Mouse (Mus musculus) ES-E14 (cell line): ENCODE measurements around the gene Castor2. TPM values are rescaled to one million over a fixed set of nuclear protein-coding genes. Genes with fewer than 3 reads are reported as not detected.
A peak's percentile ranks its signal among the peaks of the same experiment; 100 is the strongest.

Experiments
- DNase-seq: peaks from one replicate; pipeline ENCODE4 v3.0.0-alpha.2; 2013; ENCODE audit warnings: low read depth, low spot score
- H3K27ac ChIP-seq: 2 replicates; pipeline ENCODE4 v1.5.1; 2012; ENCODE audit warnings: low read depth, mild to moderate bottlenecking, low read length, moderate library complexity, mixed read lengths; ENCODE audit not compliant: poor library complexity, insufficient read depth, severe bottlenecking
- H3K36me3 ChIP-seq: 2 replicates; pipeline ENCODE4 v1.6.1; 2012; ENCODE audit warnings: mild to moderate bottlenecking, low read length, moderate library complexity, mixed read lengths; ENCODE audit not compliant: control insufficient read depth, poor library complexity, insufficient read depth, severe bottlenecking
- H3K4me1 ChIP-seq, 2 experiments: fragments of 150-350 bp in 1 of 2; sonication (generic) in 1 of 2; 2 replicates each; pipeline ENCODE4 v1.6.1; 2012; ENCODE audit warnings: low read length in 2 of 2, mild to moderate bottlenecking in 1 of 2, mixed read lengths in 1 of 2; ENCODE audit not compliant: control insufficient read depth in 2 of 2, insufficient read depth in 2 of 2, poor library complexity in 1 of 2
- H3K4me3 ChIP-seq, 2 experiments: fragments of 150-350 bp in 1 of 2; sonication (generic) in 1 of 2; 2 replicates each; pipeline ENCODE4 v1.5.1; 2012; ENCODE audit warnings: low read length in 2 of 2, low read depth in 1 of 2, mild to moderate bottlenecking in 1 of 2, mixed read lengths in 1 of 2; ENCODE audit not compliant: insufficient read depth in 1 of 2, poor library complexity in 1 of 2, severe bottlenecking in 1 of 2
- H3K9ac ChIP-seq: 2 replicates; pipeline ENCODE4 v1.6.1; 2012; ENCODE audit warnings: low read depth, mild to moderate bottlenecking, low read length, mixed read lengths; ENCODE audit not compliant: poor library complexity, insufficient read depth, severe bottlenecking
- H3K9me3 ChIP-seq: fragments of 150-350 bp; sonication (generic); 2 replicates; pipeline ENCODE4 v1.6.1; 2012; ENCODE audit warnings: low read depth, mild to moderate bottlenecking, low read length; ENCODE audit not compliant: control insufficient read depth, insufficient read depth
- CHD2 ChIP-seq: IDR thresholded peaks from 2 replicates; pipeline ENCODE4 v1.6.1; 2014; ENCODE audit warnings: mild to moderate bottlenecking, low read depth, low read length, inconsistent platforms
- HCFC1 ChIP-seq: IDR thresholded peaks from 2 replicates; pipeline ENCODE4 v1.6.1; 2012; ENCODE audit warnings: low read length, inconsistent platforms, borderline replicate concordance; ENCODE audit not compliant: insufficient read depth
- MAFK ChIP-seq: IDR thresholded peaks from 2 replicates; pipeline ENCODE4 v1.6.1; 2014; ENCODE audit warnings: mild to moderate bottlenecking, low read depth, low read length, inconsistent platforms; ENCODE audit not compliant: insufficient read depth
- ZC3H11A ChIP-seq: IDR thresholded peaks from 2 replicates; pipeline ENCODE4 v1.6.1; 2012; ENCODE audit warnings: low read depth, mild to moderate bottlenecking, inconsistent platforms, low read length, borderline replicate concordance
- ZNF384 ChIP-seq: IDR thresholded peaks from 2 replicates; pipeline ENCODE4 v1.6.1; 2012; ENCODE audit warnings: low read depth, low read length, inconsistent platforms
- in situ Hi-C, 2 experiments: fragments of 600-800 bp; cut with MboI; formaldehyde crosslinking; loops; one replicate each; pipeline ENCODE4 v1.15.1; 2025; ENCODE audit warnings: low sequenced_read_pairs in 2 of 2, inconsistent platforms in 1 of 2; ENCODE audit not compliant: unreplicated experiment in 2 of 2
- total RNA-seq: library from RNA; depleted of rRNA; stranded (reverse); fragments of 300-350 nt; gene quantifications from 2 replicates; pipeline ENCODE4 v1.2.3, GENCODE M21; 2012

The Castor2 gene
- total RNA-seq, 1 experiment, result 2.2 TPM

GRCm38 (mm10) chr5:134183162-134183561 is 83.7 kb downstream of the Castor2 start:
- H3K9ac ChIP-seq, result peak overlapping the region; percentile 97
- no peak for DNase-seq
- H3K27ac ChIP-seq, result peak overlapping the region; percentile 97; the same call in 1 of the 2 replicates
- in situ Hi-C loops, result loop anchor here in 1 of 2 experiments (10.0 kb wide), 2 partner anchors 162 to 282 kb away; no protein-coding TSS in a partner anchor
- no peaks in the 10 kb centered on the region for H3K9me3 ChIP-seq
- H3K4me3 ChIP-seq, result peak overlapping the region; percentile 79 to 85
- no peak for TF ChIP-seq ZNF384
- no peak for TF ChIP-seq ZC3H11A
- no peak for TF ChIP-seq CHD2
- no peak for TF ChIP-seq HCFC1
- TF ChIP-seq MAFK, result no peak
- H3K36me3 ChIP-seq, result no peaks in the 10 kb centered on the region
- peaks cover 0 to 16% of the 10 kb centered on the region in 2 experiments; a peak in 3 of 4 replicates for H3K4me1 ChIP-seq

GRCm38 (mm10) chr5:134183880-134184808 is 84.6 kb downstream of the Castor2 start, which contains the start of gene Gtf2ird2:
Gene Gtf2ird2, plus strand, starts transcription at chr5:134184019.
- peak; percentile 96 for DNase-seq
- H3K4me3 ChIP-seq, result peak within 1 kb of the TSS; percentile 79 to 85
- H3K36me3 ChIP-seq, result no peaks in the 10 kb centered on the region
- TF ChIP-seq ZNF384 (no peak), CHD2 (0 out of 2 replicates have a peak, but pooled peaks have one; percentile 46), MAFK (no peak), HCFC1 (0 out of 2 replicates have a peak, but pooled peaks have one; percentile 62)
- H3K4me1 ChIP-seq, result peaks cover 0 to 7% of the 10 kb centered on the region in 2 experiments; a peak in 2 of 4 replicates
- peak within 1 kb of the TSS; percentile 97 for H3K9ac ChIP-seq
- H3K9me3 ChIP-seq, result no peaks in the 10 kb centered on the region
- in situ Hi-C loops, result loop anchor here in 1 of 2 experiments (10.0 kb wide), 2 partner anchors 161 to 281 kb away; no protein-coding TSS in a partner anchor
- H3K27ac ChIP-seq, result peak within 1 kb of the TSS; percentile 97

GRCm38 (mm10) chr5:134186059-134186458 is 86.5 kb downstream of the Castor2 start:
- no peak for TF ChIP-seq CHD2
- TF ChIP-seq ZC3H11A, result no peak
- no peak for TF ChIP-seq ZNF384
- no peak for TF ChIP-seq MAFK
- no peak for TF ChIP-seq HCFC1
- H3K27ac ChIP-seq, result no peak overlapping the region

DNA sequence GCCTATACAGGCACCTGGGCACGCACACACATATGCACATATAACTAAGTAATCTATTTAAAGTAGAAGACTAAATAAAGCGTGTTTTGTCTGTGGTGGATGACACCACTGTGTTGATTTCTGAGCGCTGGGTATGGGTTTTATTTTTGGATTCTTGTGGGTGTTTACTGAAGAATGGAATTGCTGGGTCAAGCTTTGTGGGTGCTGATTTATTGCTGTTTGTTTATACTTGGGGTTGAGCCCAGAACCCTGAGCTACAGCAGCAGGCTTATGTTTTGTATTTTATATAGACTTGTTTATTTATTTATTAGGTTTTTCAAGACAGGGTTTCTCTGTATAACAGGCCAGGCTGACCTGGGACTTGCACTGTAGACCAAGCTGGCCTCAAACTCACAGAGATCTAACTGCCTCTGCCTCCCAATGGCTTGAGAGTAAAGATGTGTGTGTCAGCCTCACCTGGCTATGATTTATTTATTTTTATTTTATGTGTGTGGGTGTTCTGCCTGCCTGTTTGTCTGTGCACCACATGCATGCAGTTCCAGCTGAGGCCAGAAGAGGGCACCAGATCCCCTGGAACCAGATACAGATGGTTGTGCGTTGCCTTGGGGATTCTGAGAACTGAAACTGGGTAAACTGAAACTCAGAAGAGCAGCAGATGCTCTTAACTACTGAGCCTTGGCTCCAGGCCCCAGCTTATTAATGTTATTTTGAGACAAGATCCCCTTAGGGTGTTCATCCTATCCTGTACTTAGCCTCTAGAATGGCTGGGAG is 87.6 kb downstream of the Castor2 start:
- no peak overlapping the region for H3K4me3 ChIP-seq
- no peaks in the 10 kb centered on the region for H3K36me3 ChIP-seq
- H3K9me3 ChIP-seq, result no peaks in the 10 kb centered on the region
- peak; percentile 79 for DNase-seq
- H3K9ac ChIP-seq, result no peak overlapping the region
- no peak overlapping the region for H3K27ac ChIP-seq
- TF ChIP-seq ZC3H11A (peak; percentile 94), ZNF384 (no peak)
- in situ Hi-C loops, result loop anchor here in 1 of 2 experiments (10.0 kb wide), 2 partner anchors 158 to 278 kb away; no protein-coding TSS in a partner anchor
- H3K4me1 ChIP-seq, result peaks cover 0 to 5% of the 10 kb centered on the region in 2 experiments; a peak in 2 of 4 replicates

More at GRCm38 (mm10) chr5:134186059-134186458, 86.5 kb downstream of the Castor2 start:
- H3K36me3 ChIP-seq, result no peaks in the 10 kb centered on the region
- no peaks in the 10 kb centered on the region for H3K9me3 ChIP-seq
- H3K9ac ChIP-seq, result no peak overlapping the region
- peaks cover 0 to 7% of the 10 kb centered on the region in 2 experiments; a peak in 2 of 4 replicates for H3K4me1 ChIP-seq
- no peak overlapping the region for H3K4me3 ChIP-seq
- DNase-seq, result no peak
- in situ Hi-C loops, result loop anchor here in 1 of 2 experiments (10.0 kb wide), 2 partner anchors 159 to 279 kb away; no protein-coding TSS in a partner anchor
